Comparison of ENCODE assay signal across 20 mouse cellular contexts in genomic region chr17:28896095-28896780, GRCm38 (mm10). TPM values are rescaled to one million over a fixed set of nuclear protein-coding genes. Genes with fewer than 3 reads are reported as not detected.
DNase-seq lines count a peak whose midpoint lies in the region; ATAC-seq and TF ChIP-seq lines count a peak whose summit lies in the region.
"Had no signal": no experiment of that assay in that cellular context is flagged by ENCODE, and none has a peak within 500 bp of the region (broad histone marks: within the 10 kb centered on the region; RNA-seq: fewer than 3 reads in every experiment).

No protein-coding gene starts in this region.

- TF ChIP-seq CTCF in gastrocnemius, adult 2 months (IDR thresholded peaks at IDR 0.05), result peak; percentile 41
- peak; percentile 64 for TF ChIP-seq CTCF in liver, embryonic 14.5 days (IDR thresholded peaks at IDR 0.05; ENCODE audit: low read depth)
- peak; percentile 55 for TF ChIP-seq CTCF in ES-Bruce4 (IDR thresholded peaks at IDR 0.05; ENCODE audit: low read depth, low read length)
- TF ChIP-seq CTCF in bone marrow, adult 2 months (IDR thresholded peaks at IDR 0.05; ENCODE audit: control insufficient read depth, insufficient read depth, low read length), result peak; percentile 41; the same call in 1 of the 2 replicates

- no peak for DNase-seq in gastrocnemius, adult 2 months
- DNase-seq in gastrocnemius, postnatal 25 days, result no peak
- DNase-seq in liver, embryonic 14.5 days (ENCODE audit: low read depth in 3 of 3, low spot score in 3 of 3), result no peak
- no peak for DNase-seq in liver, embryonic 11.5 days (ENCODE audit: low spot score)
- no peak for DNase-seq in left cerebral cortex, postnatal 14 days (ENCODE audit: low spot score in 2 of 2)
- DNase-seq: adrenal gland, adult 2 months; cerebellum, postnatal 10 days; gastrocnemius, postnatal 36 days; kidney, adult 9 months; thymus, postnatal 14 days had no signal

- ATAC-seq in liver, embryonic 14.5 days (ENCODE audit: insufficient read depth), result no peak
- ATAC-seq in liver, embryonic 11.5 days (replicated peaks; ENCODE audit: low FRiP score), result no peak
- ATAC-seq in neural tube, embryonic 15.5 days (ENCODE audit: low FRiP score), result no peak

- H3K4me2 ChIP-seq in liver, embryonic 14.5 days (ENCODE audit: low read depth), result no peak overlapping the region
- no peak overlapping the region for H3K4me2 ChIP-seq in liver, embryonic 11.5 days
- no peak overlapping the region for H3K4me2 ChIP-seq in neural tube, embryonic 15.5 days
- H3K4me2 ChIP-seq: liver, embryonic 15.5 days had no signal

- H3K4me1 ChIP-seq in liver, embryonic 14.5 days (replicated peaks; ENCODE audit: control insufficient read depth in 2 of 2, insufficient read depth in 2 of 2, low read length in 1 of 2), result peaks cover 0 to 2% of the 10 kb centered on the region in 2 experiments; a peak in 2 of 4 replicates
- peaks cover 3% of the 10 kb centered on the region; the same call in 1 of the 2 replicates for H3K4me1 ChIP-seq in liver, embryonic 11.5 days (replicated peaks; ENCODE audit: control insufficient read depth, insufficient read depth, low read length)
- peaks cover 6% of the 10 kb centered on the region for H3K4me1 ChIP-seq in ES-Bruce4 (ENCODE audit: control insufficient read depth, insufficient read depth, low read length)
- peaks cover 5% of the 10 kb centered on the region for H3K4me1 ChIP-seq in bone marrow, adult 2 months (ENCODE audit: control insufficient read depth, insufficient read depth, low read length)
- no peaks in the 10 kb centered on the region for H3K4me1 ChIP-seq in neural tube, embryonic 15.5 days

- WGBS in liver, embryonic 14.5 days (ENCODE audit: insufficient replicate concordance), result 79% methylated on average over 11 of the region's 11 CpGs
- WGBS in liver, embryonic 11.5 days, result 87% methylated on average over 11 of the region's 11 CpGs
- 85% methylated on average over 11 of the region's 11 CpGs for WGBS in bone marrow, adult 2 months
- WGBS in neural tube, embryonic 15.5 days, result 93% methylated on average over 11 of the region's 11 CpGs

- H3K9ac ChIP-seq in liver, embryonic 14.5 days (replicated peaks), result no peak overlapping the region
- H3K9ac ChIP-seq in liver, embryonic 11.5 days (ENCODE audit: low read depth, low read length), result no peak overlapping the region
- peak overlapping the region; percentile 48 for H3K9ac ChIP-seq in ES-Bruce4 (ENCODE audit: low read depth, poor library complexity, severe bottlenecking)
- no peak overlapping the region for H3K9ac ChIP-seq in neural tube, embryonic 15.5 days (replicated peaks)
- H3K9ac ChIP-seq: liver, embryonic 15.5 days had no signal

- no peaks in the 10 kb centered on the region for H3K36me3 ChIP-seq in liver, embryonic 14.5 days (replicated peaks; ENCODE audit: control insufficient read depth, insufficient read depth, low read depth)
- no peaks in the 10 kb centered on the region for H3K36me3 ChIP-seq in liver, embryonic 11.5 days (ENCODE audit: control insufficient read depth, insufficient read depth, low read length)
- H3K36me3 ChIP-seq in ES-Bruce4 (ENCODE audit: control insufficient read depth, insufficient read depth, low read length, poor library complexity, severe bottlenecking), result no peaks in the 10 kb centered on the region
- no peaks in the 10 kb centered on the region for H3K36me3 ChIP-seq in neural tube, embryonic 15.5 days
- H3K36me3 ChIP-seq: embryonic facial prominence, embryonic 10.5 days; liver, embryonic 15.5 days had no signal

- no peaks in the 10 kb centered on the region for H3K27me3 ChIP-seq in liver, embryonic 14.5 days (ENCODE audit: control insufficient read depth, insufficient read depth, low read length)
- H3K27me3 ChIP-seq in liver, embryonic 11.5 days (replicated peaks; ENCODE audit: control insufficient read depth, insufficient read depth, low read length), result no peaks in the 10 kb centered on the region
- H3K27me3 ChIP-seq in ES-Bruce4 (ENCODE audit: control insufficient read depth, insufficient read depth, low read length, poor library complexity, severe bottlenecking), result no peaks in the 10 kb centered on the region
- no peaks in the 10 kb centered on the region for H3K27me3 ChIP-seq in neural tube, embryonic 15.5 days (replicated peaks)
- H3K27me3 ChIP-seq: liver, embryonic 15.5 days had no signal

- H3K4me3 ChIP-seq in gastrocnemius, adult 2 months, result no peak overlapping the region
- H3K4me3 ChIP-seq in liver, embryonic 14.5 days (ENCODE audit: insufficient read depth in 1 of 2, low read depth in 2 of 2, low read length in 2 of 2), result no peak overlapping the region
- no peak overlapping the region for H3K4me3 ChIP-seq in liver, embryonic 11.5 days (ENCODE audit: low read depth, low read length)
- peak overlapping the region; percentile 6; the same call in 1 of the 2 replicates for H3K4me3 ChIP-seq in ES-Bruce4 (ENCODE audit: low read depth, low read length)
- H3K4me3 ChIP-seq in bone marrow, adult 2 months (replicated peaks; ENCODE audit: control insufficient read depth, low read depth, low read length), result no peak overlapping the region
- no peak overlapping the region for H3K4me3 ChIP-seq in neural tube, embryonic 15.5 days (replicated peaks)
- H3K4me3 ChIP-seq: embryonic facial prominence, embryonic 10.5 days; liver, embryonic 15.5 days had no signal

- no peak for TF ChIP-seq POLR2A in ES-Bruce4 (IDR thresholded peaks at IDR 0.05; ENCODE audit: insufficient read depth, low read length)
- TF ChIP-seq POLR2A in bone marrow, adult 2 months (IDR thresholded peaks at IDR 0.05; ENCODE audit: borderline replicate concordance, control insufficient read depth, low read depth, low read length), result no peak

- no peaks in the 10 kb centered on the region for H3K9me3 ChIP-seq in liver, embryonic 14.5 days (ENCODE audit: control insufficient read depth, low read length)
- H3K9me3 ChIP-seq in liver, embryonic 11.5 days (ENCODE audit: control insufficient read depth, low read length), result no peaks in the 10 kb centered on the region
- peaks cover 17% of the 10 kb centered on the region for H3K9me3 ChIP-seq in ES-Bruce4 (replicated peaks; ENCODE audit: control insufficient read depth, insufficient read depth, low read length, poor library complexity, severe bottlenecking)
- H3K9me3 ChIP-seq in neural tube, embryonic 15.5 days (replicated peaks), result no peaks in the 10 kb centered on the region
- H3K9me3 ChIP-seq: liver, embryonic 15.5 days had no signal

- intact Hi-C loops in gastrocnemius, adult 2 months (cut with DNase I), result no loop called here
- intact Hi-C loops in left cerebral cortex, postnatal 14 days (cut with DNase I), result no loop called here

- no peak overlapping the region for H3K27ac ChIP-seq in gastrocnemius, adult 2 months
- no peak overlapping the region for H3K27ac ChIP-seq in liver, embryonic 14.5 days
- no peak overlapping the region for H3K27ac ChIP-seq in liver, embryonic 11.5 days (ENCODE audit: low read depth, low read length)
- peak overlapping the region; percentile 78 for H3K27ac ChIP-seq in ES-Bruce4 (ENCODE audit: insufficient read depth, low read length)
- H3K27ac ChIP-seq in bone marrow, adult 2 months (ENCODE audit: control insufficient read depth, insufficient read depth, low read depth, low read length, poor library complexity), result no peak overlapping the region
- no peak overlapping the region for H3K27ac ChIP-seq in neural tube, embryonic 15.5 days (replicated peaks)
- H3K27ac ChIP-seq: embryonic facial prominence, embryonic 10.5 days; liver, embryonic 15.5 days had no signal

- TF ChIP-seq EP300 in liver, embryonic 14.5 days (IDR thresholded peaks at IDR 0.05; ENCODE audit: low read depth), result no peak
- TF ChIP-seq EP300 in ES-Bruce4 (IDR thresholded peaks at IDR 0.05; ENCODE audit: insufficient read depth, low read depth, low read length), result no peak

RNA-seq across cellular contexts. Expression of gene 4930539E08Rik, which starts 18.9 kb away (rescaled TPM):
- total RNA-seq in gastrocnemius, adult 2 months (2021), result under 1 TPM in 1 of 2 experiments, not detected in 1; 0.10 TPM
- not detected for total RNA-seq in gastrocnemius, postnatal 25 days (2021)
- polyA plus RNA-seq in liver, embryonic 14.5 days (2012; rRNA removed), result 0.06 TPM in 2 replicates
- polyA plus RNA-seq in liver, embryonic 14.5 days (2014; fragmentation: Nextera tagmentation; extraction: Ambion mirVana), result 0.03 and 0.14 TPM in 2 replicates
- 0.08 and 0.48 TPM in 2 replicates for polyA plus RNA-seq in liver, embryonic 11.5 days (2014; fragmentation: Nextera tagmentation; extraction: Ambion mirVana)
- polyA plus RNA-seq in ES-Bruce4 (2011; ENCODE audit: insufficient read depth, insufficient read length, low read depth, missing spikeins), result 1.5 and 3.0 TPM in 2 replicates
- polyA plus RNA-seq in bone marrow, adult 2 months (2011; ENCODE audit: insufficient read depth, insufficient read length, low replicate concordance, missing spikeins), result 0.29 TPM in 1 of 2 replicates, not detected in the other
- 1.1 and 1.6 TPM in 2 replicates for polyA plus RNA-seq in neural tube, embryonic 15.5 days (2015; fragmentation: Nextera tagmentation; extraction: Ambion mirVana)
- 10 to 100 TPM in 1 of 2 experiments, 1 to 10 TPM in 1; 8.3 to 12.4 TPM for total RNA-seq in left cerebral cortex, postnatal 14 days (2021)
- total RNA-seq: adrenal gland, adult 2 months; gastrocnemius, postnatal 36 days had no signal
- polyA plus RNA-seq: hindbrain, embryonic 11.5 days had no signal

RNA-seq across cellular contexts. Expression of gene Pnpla1, which starts 38.0 kb away (rescaled TPM):
- not detected for total RNA-seq in gastrocnemius, adult 2 months (2021)
- not detected for total RNA-seq in gastrocnemius, postnatal 25 days (2021)
- 0.01 and 0.02 TPM in 2 replicates for polyA plus RNA-seq in liver, embryonic 14.5 days (2012; rRNA removed)
- 0.04 TPM in 1 of 2 replicates, not detected in the other for polyA plus RNA-seq in liver, embryonic 14.5 days (2014; fragmentation: Nextera tagmentation; extraction: Ambion mirVana)
- 0.05 TPM in 1 of 2 replicates, not detected in the other for polyA plus RNA-seq in liver, embryonic 11.5 days (2014; fragmentation: Nextera tagmentation; extraction: Ambion mirVana)
- polyA plus RNA-seq in ES-Bruce4 (2011; ENCODE audit: insufficient read depth, insufficient read length, low read depth, missing spikeins), result 0.15 TPM in 1 of 2 replicates, not detected in the other
- polyA plus RNA-seq in bone marrow, adult 2 months (2011; ENCODE audit: insufficient read depth, insufficient read length, low replicate concordance, missing spikeins), result 0.67 TPM in 1 of 2 replicates, not detected in the other
- 0.06 and 0.15 TPM in 2 replicates for polyA plus RNA-seq in neural tube, embryonic 15.5 days (2015; fragmentation: Nextera tagmentation; extraction: Ambion mirVana)
- total RNA-seq in left cerebral cortex, postnatal 14 days (2021), result under 1 TPM; 0.44 to 0.49 TPM
- total RNA-seq: gastrocnemius, postnatal 36 days; megakaryocyte-erythroid progenitor cell, adult 5-6 weeks had no signal
- polyA plus RNA-seq: heart, embryonic 14.5 days; hindbrain, embryonic 11.5 days had no signal

RNA-seq across cellular contexts. Expression of gene Pxt1, which starts 47.4 kb away (rescaled TPM):
- total RNA-seq in gastrocnemius, adult 2 months (2021), result not detected
- not detected for total RNA-seq in gastrocnemius, postnatal 25 days (2021)
- polyA plus RNA-seq in liver, embryonic 14.5 days (2012; rRNA removed), result 0.23 and 0.32 TPM in 2 replicates
- 0.14 and 0.45 TPM in 2 replicates for polyA plus RNA-seq in liver, embryonic 14.5 days (2014; fragmentation: Nextera tagmentation; extraction: Ambion mirVana)
- 0.30 and 0.92 TPM in 2 replicates for polyA plus RNA-seq in liver, embryonic 11.5 days (2014; fragmentation: Nextera tagmentation; extraction: Ambion mirVana)
- 0.67 and 2.4 TPM in 2 replicates for polyA plus RNA-seq in ES-Bruce4 (2011; ENCODE audit: insufficient read depth, insufficient read length, low read depth, missing spikeins)
- polyA plus RNA-seq in bone marrow, adult 2 months (2011; ENCODE audit: insufficient read depth, insufficient read length, low replicate concordance, missing spikeins), result 1.3 TPM in 1 of 2 replicates, not detected in the other
- polyA plus RNA-seq in neural tube, embryonic 15.5 days (2015; fragmentation: Nextera tagmentation; extraction: Ambion mirVana), result 0.24 TPM in 1 of 2 replicates, not detected in the other
- not detected for total RNA-seq in left cerebral cortex, postnatal 14 days (2021)
- total RNA-seq: adrenal gland, adult 2 months; gastrocnemius, postnatal 36 days; layer of hippocampus, adult 8-10 months; left cerebral cortex, postnatal 10 days; megakaryocyte-erythroid progenitor cell, adult 5-6 weeks had no signal
- polyA plus RNA-seq: heart, embryonic 14.5 days had no signal

RNA-seq across cellular contexts. Expression of gene Kctd20, which starts 55.5 kb away (rescaled TPM):
- 10 to 100 TPM; 33.4 to 39.8 TPM for total RNA-seq in gastrocnemius, adult 2 months (2021)
- total RNA-seq in gastrocnemius, postnatal 25 days (2021), result 10 to 100 TPM; 25.9 to 34.0 TPM
- polyA plus RNA-seq in liver, embryonic 14.5 days (2012; rRNA removed), result 22.7 and 30.4 TPM in 2 replicates
- polyA plus RNA-seq in liver, embryonic 14.5 days (2014; fragmentation: Nextera tagmentation; extraction: Ambion mirVana), result 53.9 and 55.3 TPM in 2 replicates
- 75.2 and 89.2 TPM in 2 replicates for polyA plus RNA-seq in liver, embryonic 11.5 days (2014; fragmentation: Nextera tagmentation; extraction: Ambion mirVana)
- 75.3 and 77.9 TPM in 2 replicates for polyA plus RNA-seq in ES-Bruce4 (2011; ENCODE audit: insufficient read depth, insufficient read length, low read depth, missing spikeins)
- 50.2 and 81.5 TPM in 2 replicates for polyA plus RNA-seq in bone marrow, adult 2 months (2011; ENCODE audit: insufficient read depth, insufficient read length, low replicate concordance, missing spikeins)
- polyA plus RNA-seq in neural tube, embryonic 15.5 days (2015; fragmentation: Nextera tagmentation; extraction: Ambion mirVana), result 78.9 and 81.3 TPM in 2 replicates
- total RNA-seq in left cerebral cortex, postnatal 14 days (2021), result 10 to 100 TPM; 81.0 to 85.9 TPM
